Mouse (Mus musculus) liver, embryonic 14.5 days (tissue): ENCODE measurements around the gene Mbd4.

Experiments used
- CTCF ChIP-seq: IDR thresholded peaks from 2 replicates; pipeline ENCODE4 v1.5.1; 2016; ENCODE audit warnings: antibody characterized with exemption, low read depth, control low read depth
- EP300 ChIP-seq: IDR thresholded peaks from 2 replicates; pipeline ENCODE4 v1.6.1; 2016; ENCODE audit warnings: antibody characterized with exemption, low read depth

DNA sequence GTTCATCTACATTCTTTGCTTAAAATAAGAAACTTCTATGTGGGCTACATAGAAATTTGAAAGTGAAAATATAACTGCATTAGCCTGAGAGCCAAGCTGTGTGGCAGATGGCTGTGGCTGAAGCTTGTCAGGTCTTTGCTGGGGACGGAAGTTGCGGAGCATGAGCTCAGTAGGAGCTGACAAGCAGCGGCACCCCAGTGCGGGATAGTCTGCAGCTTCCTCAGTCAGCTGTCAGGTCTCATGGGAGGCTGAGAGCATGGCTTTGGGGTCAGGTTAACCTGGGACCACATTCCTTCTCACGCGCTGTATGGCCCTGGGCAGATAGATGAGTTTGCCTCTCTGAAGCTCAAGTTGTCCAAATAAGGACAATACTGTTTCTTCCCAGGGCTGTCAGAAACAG, 37.9 kb upstream of the Mbd4 start:
- TF ChIP-seq EP300 (no peak), CTCF (no peak)
